Mouse (Mus musculus) kidney, postnatal 0 days (tissue): ENCODE measurements around the gene Rnase13. TPM values are rescaled to one million over a fixed set of nuclear protein-coding genes. Genes with fewer than 3 reads are reported as not detected.

Experiments
- ATAC-seq: fragments of 200-750 bp; cut with Nextera tagmentation; replicated peaks from 2 replicates; pipeline ENCODE4 v1.8.0; 2017; ENCODE audit warnings: low read depth, moderate number of reproducible peaks, moderate TSS enrichment, moderate library complexity; ENCODE audit not compliant: low FRiP score
- DNase-seq: peaks from one replicate; pipeline ENCODE4 v3.0.0-alpha.2; 2016; ENCODE audit warnings: low spot score
- H3K27ac ChIP-seq: fragments of 300-500 bp; sonication (generic); 2 replicates; pipeline ENCODE4 v1.5.1; 2014; ENCODE audit warnings: mild to moderate bottlenecking
- H3K27me3 ChIP-seq: fragments of 300-500 bp; sonication (generic); 2 replicates; pipeline ENCODE4 v1.6.1; 2014; ENCODE audit warnings: low read length, mixed read lengths; ENCODE audit not compliant: insufficient read depth
- H3K36me3 ChIP-seq: fragments of 300-500 bp; sonication (generic); 2 replicates; pipeline ENCODE4 v1.6.1; 2014; ENCODE audit warnings: low read length, mixed read lengths; ENCODE audit not compliant: insufficient read depth
- H3K4me1 ChIP-seq: fragments of 300-500 bp; sonication (generic); replicated peaks from 2 replicates; pipeline ENCODE4 v1.6.1; 2014; ENCODE audit warnings: antibody characterized with exemption, low read length, mixed read lengths; ENCODE audit not compliant: insufficient read depth
- H3K4me2 ChIP-seq: fragments of 300-500 bp; sonication (generic); 2 replicates; pipeline ENCODE4 v1.6.1; 2014; ENCODE audit warnings: mild to moderate bottlenecking, low read length, moderate library complexity, mixed read lengths
- H3K4me3 ChIP-seq: fragments of 300-500 bp; sonication (generic); replicated peaks from 2 replicates; pipeline ENCODE4 v1.5.1; 2014; ENCODE audit warnings: low read depth, low read length
- H3K9ac ChIP-seq: fragments of 300-500 bp; sonication (generic); 2 replicates; pipeline ENCODE4 v1.6.1; 2014; ENCODE audit warnings: low read depth, low read length
- H3K9me3 ChIP-seq: fragments of 300-500 bp; sonication (generic); replicated peaks from 2 replicates; pipeline ENCODE4 v1.6.1; 2016; ENCODE audit warnings: low read length, inconsistent platforms, mixed read lengths
- CTCF ChIP-seq: IDR thresholded peaks from 2 replicates; pipeline ENCODE4 v1.5.1; 2016; ENCODE audit warnings: antibody characterized with exemption, low read depth, mild to moderate bottlenecking, moderate library complexity
- WGBS: fragments of 180-500 bp; shearing (Covaris S2); extraction: QIAGEN DNeasy Blood & Tissue Kit; methylation state at CpG from one replicate; pipeline ENCODE4 v1.1.7; 2014; 5-methylcytosine and 5-hydroxymethylcytosine counted together
- polyA plus RNA-seq: library from polyadenylated mRNA; unstranded; fragments of >200 nt; fragmentation: Nextera tagmentation; extraction: Ambion mirVana; gene quantifications from 2 replicates; pipeline ENCODE4 v1.2.1, GENCODE M21; 2015

The Rnase13 gene
- polyA plus RNA-seq, 1 experiment from 2014 or later: not detected

DNA sequence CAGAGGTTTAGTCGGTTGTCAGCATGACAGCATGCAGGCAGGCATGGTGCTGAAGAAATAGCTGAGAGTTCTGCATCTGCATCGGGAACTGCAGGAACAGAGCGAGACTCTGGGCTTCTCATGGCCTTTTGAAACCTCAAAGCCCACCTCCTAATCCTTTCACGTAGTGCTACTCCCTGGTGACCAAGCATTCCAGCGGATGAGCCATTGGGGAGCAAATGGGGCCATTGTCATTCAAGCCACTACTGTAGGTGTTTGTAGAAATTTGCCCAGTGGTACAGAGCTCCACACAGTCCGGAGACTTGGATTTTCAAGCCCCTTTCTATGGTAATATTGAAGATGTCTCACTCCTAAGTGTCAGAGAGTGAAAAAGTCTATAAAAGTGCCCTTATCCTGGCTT lies 36.5 kb downstream of the Rnase13 start:
- Histone ChIP-seq H3K27ac (no peak overlapping the region), H3K36me3 (peaks cover 25% of the 10 kb centered on the region), H3K27me3 (no peaks in the 10 kb centered on the region), H3K4me1 (peaks cover 9% of the 10 kb centered on the region; the same call in 1 of the 2 replicates), H3K9ac (no peak overlapping the region), H3K4me2 (peak overlapping the region; percentile 68; the same call in 1 of the 2 replicates), H3K9me3 (no peaks in the 10 kb centered on the region), H3K4me3 (no peak overlapping the region)
- WGBS: 66% methylated on average over 6 of the region's 6 CpGs
- DNase-seq (no peak), ATAC-seq (no peak)
- TF ChIP-seq CTCF: no peak

GRCm38 (mm10) chr14:51884598-51885331 lies 37.8 kb downstream of the Rnase13 start, which contains the start of gene Mettl17:
Gene Mettl17, plus strand, starts transcription at chr14:51884842.
- TF ChIP-seq CTCF: 0 out of 2 replicates have a peak, but pooled peaks have one; percentile 18
- peak within 1 kb of the TSS; percentile 68 for H3K4me2 ChIP-seq
- peak within 1 kb of the TSS; percentile 70 for H3K9ac ChIP-seq
- H3K27ac ChIP-seq: peak within 1 kb of the TSS; percentile 83
- peak; percentile 99 for DNase-seq
- no peaks in the 10 kb centered on the region for H3K9me3 ChIP-seq
- under 1% methylated on average over 43 of the region's 43 CpGs for WGBS
- peak; percentile 98 for ATAC-seq
- H3K36me3 ChIP-seq: peaks cover 18% of the 10 kb centered on the region
- H3K4me1 ChIP-seq: peaks cover 9% of the 10 kb centered on the region; the same call in 1 of the 2 replicates
- H3K27me3 ChIP-seq: no peaks in the 10 kb centered on the region
- H3K4me3 ChIP-seq: peak within 1 kb of the TSS; percentile 62

DNA sequence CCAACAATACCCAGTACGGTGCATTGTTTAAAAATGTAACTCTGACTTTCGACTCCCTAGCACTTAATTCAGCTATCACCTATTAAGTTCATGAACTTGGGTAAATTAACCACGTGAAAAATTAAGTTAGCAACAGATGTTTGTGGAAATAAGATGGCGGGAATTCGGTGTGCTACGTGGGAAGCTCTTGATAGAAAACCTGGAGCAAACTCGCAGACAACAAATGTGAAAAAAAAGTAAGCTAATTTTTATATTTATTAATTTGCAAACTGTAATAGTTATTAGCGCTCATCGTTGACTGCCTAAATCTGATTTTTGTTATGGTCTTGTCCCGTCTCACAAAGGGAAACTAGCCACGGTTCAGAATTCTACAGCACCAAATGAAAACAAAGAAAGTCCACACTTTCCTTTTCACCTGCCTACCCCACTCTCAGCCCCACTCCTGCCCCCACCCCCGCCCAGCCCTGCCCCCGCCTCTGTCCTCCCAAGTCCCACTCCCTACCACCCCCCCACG lies 38.5 kb downstream of the Rnase13 start:
- Histone ChIP-seq H3K27ac (peak overlapping the region; percentile 83), H3K4me1 (peaks cover 9% of the 10 kb centered on the region; the same call in 1 of the 2 replicates), H3K36me3 (peaks cover 11% of the 10 kb centered on the region; the same call in 1 of the 2 replicates), H3K4me2 (peak overlapping the region; percentile 68), H3K9me3 (no peaks in the 10 kb centered on the region), H3K9ac (peak overlapping the region; percentile 54; the same call in 1 of the 2 replicates), H3K27me3 (no peaks in the 10 kb centered on the region), H3K4me3 (peak overlapping the region; percentile 62)
- peak; percentile 31; the same call in 1 of the 2 replicates for ATAC-seq
- DNase-seq: peak; percentile 71
- under 1% methylated on average over 14 of the region's 14 CpGs for WGBS
- TF ChIP-seq CTCF: no peak

- Histone ChIP-seq H3K4me2 (peak overlapping the region; percentile 68), H3K27me3 (no peaks in the 10 kb centered on the region), H3K9ac (no peak overlapping the region), H3K36me3 (peaks cover 6% of the 10 kb centered on the region; the same call in 1 of the 2 replicates), H3K9me3 (no peaks in the 10 kb centered on the region), H3K4me3 (peak overlapping the region; percentile 62), H3K4me1 (peaks cover 9% of the 10 kb centered on the region; the same call in 1 of the 2 replicates), H3K27ac (peak overlapping the region; percentile 83)
- ATAC-seq (peak; percentile 63), DNase-seq (peak; percentile 92)
- peak; percentile 87 for TF ChIP-seq CTCF
- WGBS: 1% methylated on average over 4 of the region's 4 CpGs
Observed at GRCm38 (mm10) chr14:51883527-51884030, 39.0 kb downstream of the Rnase13 start.

GRCm38 (mm10) chr14:51877517-51877916 lies 45.1 kb downstream of the Rnase13 start:
- H3K36me3 ChIP-seq: no peaks in the 10 kb centered on the region
- H3K4me2 ChIP-seq: no peak overlapping the region
- TF ChIP-seq CTCF: no peak
- H3K9ac ChIP-seq: no peak overlapping the region
- no peak overlapping the region for H3K27ac ChIP-seq
- H3K9me3 ChIP-seq: no peaks in the 10 kb centered on the region
- no peak for DNase-seq
- H3K4me3 ChIP-seq: no peak overlapping the region
- WGBS: 68% methylated on average over 3 of the region's 3 CpGs
- ATAC-seq: no peak
- H3K4me1 ChIP-seq: no peaks in the 10 kb centered on the region
- no peaks in the 10 kb centered on the region for H3K27me3 ChIP-seq

- H3K4me2 ChIP-seq: no peak overlapping the region
- no peaks in the 10 kb centered on the region for H3K27me3 ChIP-seq
- ATAC-seq (no peak), DNase-seq (no peak)
- 62% methylated on average over 9 of the region's 9 CpGs for WGBS
- H3K36me3 ChIP-seq: no peaks in the 10 kb centered on the region
- no peak overlapping the region for H3K27ac ChIP-seq
- no peak overlapping the region for H3K9ac ChIP-seq
- no peak for TF ChIP-seq CTCF
- H3K4me1 ChIP-seq: no peaks in the 10 kb centered on the region
- H3K9me3 ChIP-seq: no peaks in the 10 kb centered on the region
- no peak overlapping the region for H3K4me3 ChIP-seq
Observed at GRCm38 (mm10) chr14:51871741-51872140, 50.8 kb downstream of the Rnase13 start.

Other genes with a start within 250 kb of the Rnase13 start
- gene Gm17079, start 227.3 kb downstream of the Rnase13 start, polyA plus RNA-seq: not detected in 2 replicates
- not detected in 2 replicates for gene Gm5800, start 205.6 kb downstream of the Rnase13 start, polyA plus RNA-seq
- 0.28 and 0.33 TPM in 2 replicates for gene Ang4, start 149.2 kb downstream of the Rnase13 start, polyA plus RNA-seq
- not detected in 2 replicates for gene AY358078, start 122.7 kb downstream of the Rnase13 start, polyA plus RNA-seq
- not detected in 2 replicates for gene Ear6, start 69.1 kb downstream of the Rnase13 start, polyA plus RNA-seq
- 46.3 and 46.6 TPM in 2 replicates for gene Mettl17, start 37.9 kb downstream of the Rnase13 start, polyA plus RNA-seq
- 0.12 and 0.15 TPM in 2 replicates for gene Slc39a2, start 29.9 kb downstream of the Rnase13 start, polyA plus RNA-seq
- 89.2 and 95.3 TPM in 2 replicates for gene Ndrg2, start 8.6 kb downstream of the Rnase13 start, polyA plus RNA-seq
- not detected in 2 replicates for gene Tppp2, start 4.3 kb downstream of the Rnase13 start, polyA plus RNA-seq
- gene Arhgef40, start 61.9 kb upstream of the Rnase13 start, polyA plus RNA-seq: 58.0 and 61.3 TPM in 2 replicates
- gene Tmem253, start 92.9 kb upstream of the Rnase13 start, polyA plus RNA-seq: 1.7 and 2.3 TPM in 2 replicates
- 34.0 and 35.8 TPM in 2 replicates for gene Zfp219, start 98.0 kb upstream of the Rnase13 start, polyA plus RNA-seq
- gene Olfr221, start 119.7 kb upstream of the Rnase13 start, polyA plus RNA-seq: not detected in 2 replicates
- 367 and 400 TPM in 2 replicates for gene Hnrnpc, start 181.3 kb upstream of the Rnase13 start, polyA plus RNA-seq
- gene Rpgrip1, start 187.9 kb upstream of the Rnase13 start, polyA plus RNA-seq: 51.1 and 51.2 TPM in 2 replicates